Mouse (Mus musculus) cerebellum, adult 11-12 months (tissue): Measurements from ENCODE around the gene Sema6d.

ENCODE experiments used
- DNase-seq: peaks from one replicate; pipeline ENCODE4 v3.0.0; 2022

Sema6d gene

GRCm38 (mm10) chr2:124089813-124090230, at the start of gene Sema6d:
Gene Sema6d (plus strand): TSS chr2:124089969.
- no peak for DNase-seq

GRCm38 (mm10) chr2:124059910-124060309, 29.9 kb upstream of the Sema6d start:
- no peak for DNase-seq

GRCm38 (mm10) chr2:124068380-124068779, 21.4 kb upstream of the Sema6d start:
- no peak for DNase-seq

- no peak for DNase-seq
Observed at GRCm38 (mm10) chr2:124070664-124071063, 19.1 kb upstream of the Sema6d start.

- no peak for DNase-seq
Observed at GRCm38 (mm10) chr2:124071380-124071779, 18.4 kb upstream of the Sema6d start.

GRCm38 (mm10) chr2:124090231-124091141, 717 bp downstream of the Sema6d start:
- DNase-seq: no peak

- DNase-seq: no peak
Observed at GRCm38 (mm10) chr2:124099697-124100096, 9.9 kb downstream of the Sema6d start.

- peak; percentile 36 for DNase-seq
Observed at GRCm38 (mm10) chr2:124100486-124101200, 10.9 kb downstream of the Sema6d start.

GRCm38 (mm10) chr2:124101201-124101517, 11.4 kb downstream of the Sema6d start:
- DNase-seq: no peak

GRCm38 (mm10) chr2:124101580-124101979, 11.8 kb downstream of the Sema6d start:
- DNase-seq: no peak

GRCm38 (mm10) chr2:124103277-124103676, 13.5 kb downstream of the Sema6d start:
- DNase-seq: no peak

GRCm38 (mm10) chr2:124118469-124119243, 28.9 kb downstream of the Sema6d start:
- no peak for DNase-seq

GRCm38 (mm10) chr2:124120355-124120754, 30.6 kb downstream of the Sema6d start:
- DNase-seq: no peak

- no peak for DNase-seq
Observed at GRCm38 (mm10) chr2:124121539-124121938, 31.8 kb downstream of the Sema6d start.

- no peak for DNase-seq
Observed at GRCm38 (mm10) chr2:124125504-124125903, 35.7 kb downstream of the Sema6d start.

GRCm38 (mm10) chr2:124126853-124127252, 37.1 kb downstream of the Sema6d start:
- no peak for DNase-seq

GRCm38 (mm10) chr2:124130876-124131275, 41.1 kb downstream of the Sema6d start:
- no peak for DNase-seq

GRCm38 (mm10) chr2:124141510-124142044, 51.8 kb downstream of the Sema6d start:
- DNase-seq: no peak

- no peak for DNase-seq
Observed at GRCm38 (mm10) chr2:124145528-124145927, 55.8 kb downstream of the Sema6d start.

GRCm38 (mm10) chr2:124158158-124158557, 68.4 kb downstream of the Sema6d start:
- no peak for DNase-seq

GRCm38 (mm10) chr2:124162001-124162599, 72.3 kb downstream of the Sema6d start:
- no peak for DNase-seq

GRCm38 (mm10) chr2:124168411-124168810, 78.6 kb downstream of the Sema6d start:
- DNase-seq: no peak

GRCm38 (mm10) chr2:124171718-124172117, 81.9 kb downstream of the Sema6d start:
- no peak for DNase-seq
